Mouse (Mus musculus) heart, adult 8-10 months (tissue): ENCODE data around the gene Lhfp. TPM values are rescaled to one million over a fixed set of nuclear protein-coding genes. Genes with fewer than 3 reads are reported as not detected.

Source experiments
- DNase-seq: peaks from one replicate; pipeline ENCODE4 v3.0.0; 2022; ENCODE audit warnings: low spot score
- total RNA-seq, 4 experiments: library from RNA; stranded (reverse); gene quantifications; 2 replicates each; pipeline ENCODE4 v1.2.4; 2022

Gene Lhfp
- total RNA-seq, 4 experiments from 2014 or later, result 34.6 to 45.4 (median 37.2) TPM

DNA sequence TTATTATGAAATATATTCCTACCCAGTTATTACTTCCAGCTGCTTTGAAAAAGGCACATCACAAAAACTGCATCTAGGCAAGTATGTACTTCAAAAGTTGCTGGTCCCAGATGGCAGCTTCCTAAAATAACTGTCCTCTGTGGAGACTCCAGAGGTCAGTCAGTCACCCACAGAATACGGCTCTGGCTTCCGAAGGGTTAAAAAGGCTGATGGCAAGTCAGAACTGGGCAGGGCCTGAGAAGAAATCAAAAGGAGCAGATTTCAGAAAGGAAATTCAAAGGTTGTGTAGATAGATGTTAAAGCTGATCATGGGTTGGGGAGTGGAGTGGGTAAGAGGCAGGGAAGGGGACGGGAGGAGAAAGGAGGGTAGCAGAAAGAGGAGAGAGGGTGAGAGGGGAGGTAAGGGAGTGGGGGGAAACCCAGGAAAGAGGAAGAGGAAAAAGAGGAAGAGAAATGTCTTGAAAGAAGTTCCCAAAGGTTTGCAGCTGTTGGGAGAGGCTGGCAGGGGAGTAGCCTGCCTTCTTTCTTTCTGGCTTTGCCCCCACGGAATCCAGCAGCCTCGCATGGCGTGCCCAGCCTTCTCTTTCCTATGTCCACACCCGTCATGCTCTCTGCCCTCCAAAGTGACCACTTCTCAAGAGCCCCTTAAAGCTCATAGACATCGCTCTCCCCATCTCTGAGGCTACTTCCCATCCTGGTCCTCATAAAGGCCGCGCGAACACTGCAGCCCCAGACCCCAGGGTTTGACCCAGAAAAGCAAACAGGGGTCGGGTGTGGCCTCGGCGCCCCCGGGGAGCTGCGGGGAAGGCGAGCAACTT, 526 bp upstream of the Lhfp start:
- no peak for DNase-seq

DNA sequence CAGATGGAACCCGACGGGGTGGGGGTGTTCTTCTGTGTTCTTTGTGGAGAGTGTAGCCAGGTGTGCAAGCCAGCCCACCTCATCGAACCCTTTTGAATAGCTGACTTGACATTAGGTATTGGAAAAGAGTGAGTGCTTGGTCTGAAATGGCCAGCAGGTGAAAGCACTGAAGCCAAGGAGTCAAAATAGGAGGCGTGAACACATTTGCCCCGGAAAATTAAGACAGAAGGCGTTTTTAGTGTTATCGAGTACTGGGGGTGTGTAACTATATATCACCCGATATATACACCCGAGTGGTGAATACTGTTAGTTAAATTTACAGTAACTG, 876 bp downstream of the Lhfp start:
- no peak for DNase-seq

DNA sequence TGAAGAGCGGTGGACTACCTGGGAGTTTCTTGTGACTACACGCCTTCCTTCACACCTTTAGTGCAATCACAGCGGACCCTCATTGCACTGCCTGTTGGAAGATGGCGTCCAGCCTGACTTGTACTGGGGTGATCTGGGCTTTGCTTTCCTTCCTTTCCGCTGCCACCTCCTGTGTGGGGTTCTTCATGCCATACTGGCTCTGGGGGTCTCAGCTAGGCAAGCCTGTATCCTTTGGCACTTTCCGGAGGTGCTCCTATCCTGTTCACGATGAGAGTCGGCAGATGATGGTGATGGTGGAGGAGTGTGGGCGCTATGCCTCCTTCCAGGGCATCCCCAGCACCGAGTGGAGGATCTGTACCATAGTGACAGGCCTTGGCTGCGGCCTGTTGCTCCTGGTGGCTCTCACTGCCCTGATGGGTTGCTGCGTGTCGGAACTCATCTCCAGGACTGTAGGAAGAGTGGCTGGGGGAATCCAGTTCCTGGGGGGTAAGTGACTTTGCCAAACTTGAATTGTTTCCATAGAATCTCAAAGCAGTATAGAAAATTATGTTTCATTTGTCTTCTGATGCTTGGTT, 2.0 kb downstream of the Lhfp start:
- no peak for DNase-seq

DNA sequence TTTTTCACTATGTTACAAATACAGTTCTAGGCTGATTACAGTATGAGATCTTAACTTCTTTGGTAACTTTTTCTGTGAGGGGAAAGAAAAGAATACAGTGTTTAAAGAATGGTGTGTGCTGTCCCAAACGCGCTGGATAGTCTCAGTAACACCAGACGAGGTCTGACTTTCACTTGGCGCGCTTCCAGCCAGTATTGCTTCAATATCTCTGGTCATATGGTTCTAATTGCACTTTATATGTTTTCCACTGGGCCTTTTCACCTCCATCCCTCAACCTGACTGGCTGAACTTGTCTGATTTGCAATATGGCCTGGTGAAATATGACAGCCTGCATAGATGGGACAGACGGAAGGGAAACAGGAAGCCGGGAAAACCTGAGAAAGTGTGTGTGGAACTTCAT, 2.9 kb downstream of the Lhfp start:
- no peak for DNase-seq

DNA sequence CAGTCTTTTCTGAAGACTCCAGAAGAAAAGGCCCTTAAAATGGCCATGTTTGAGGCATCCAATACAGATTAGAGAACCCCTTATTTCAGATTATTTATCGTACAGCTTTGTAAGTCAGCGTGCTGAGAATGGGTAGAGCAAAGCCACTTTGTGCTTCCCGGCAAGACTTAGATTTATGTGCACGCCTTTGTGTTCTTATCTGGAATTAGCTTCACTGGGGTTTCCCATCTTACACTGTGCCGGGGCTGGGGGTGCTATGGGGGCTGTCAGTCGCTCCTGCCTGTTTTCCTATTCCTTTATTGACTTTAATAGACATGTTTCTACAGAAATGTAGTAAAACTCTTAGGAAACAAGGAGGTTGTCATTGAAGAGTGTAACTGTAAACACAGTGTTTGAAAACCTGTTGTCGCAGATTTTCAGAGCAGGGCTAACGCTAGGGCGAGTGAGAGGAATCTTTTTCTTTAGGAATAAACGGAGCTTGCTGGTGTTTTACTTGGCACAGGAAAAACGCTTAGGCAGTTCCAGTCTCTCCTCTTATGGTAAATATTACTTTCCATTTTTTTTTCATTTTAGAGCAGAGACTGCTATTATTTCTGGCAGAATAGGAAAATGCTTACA, 3.5 kb downstream of the Lhfp start:
- DNase-seq, result no peak

DNA sequence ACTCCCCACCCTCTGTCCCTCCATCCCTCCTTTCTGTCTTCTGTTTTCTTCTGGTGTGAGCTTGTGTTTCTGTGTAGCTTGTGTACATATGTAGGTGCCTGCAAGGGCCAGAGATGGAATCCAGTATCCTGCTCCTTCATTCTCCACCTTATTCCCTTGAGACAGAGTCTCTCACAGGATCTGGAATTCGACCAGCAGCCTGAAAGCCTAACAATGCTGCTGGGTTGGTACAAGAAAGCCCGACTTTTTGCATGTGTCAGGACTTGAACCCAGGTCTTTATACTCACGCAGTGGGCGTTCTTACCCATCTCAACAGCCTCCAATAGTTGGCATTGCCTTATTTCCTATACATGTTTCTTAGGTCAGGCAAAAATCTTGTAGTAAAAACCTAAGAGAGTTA, 4.4 kb downstream of the Lhfp start:
- no peak for DNase-seq

DNA sequence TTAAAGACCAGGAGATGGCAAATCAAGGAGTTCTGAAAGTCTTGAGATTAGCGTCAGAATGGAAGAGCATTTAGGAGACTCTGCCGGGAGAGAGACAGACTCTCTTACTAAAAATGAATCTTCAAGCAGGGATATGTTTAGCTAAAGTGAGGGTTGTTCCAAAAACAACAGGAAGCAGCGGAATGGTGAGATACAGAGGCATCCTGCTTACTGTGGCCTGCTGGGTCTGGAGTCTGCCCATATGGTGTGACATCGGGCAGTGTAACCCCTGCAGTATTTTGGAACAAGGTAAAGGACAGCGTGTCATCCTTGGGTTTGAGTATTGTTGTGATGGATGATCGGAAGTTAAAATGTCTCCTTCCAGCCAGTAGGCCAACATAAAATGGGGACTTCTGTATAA, 5.0 kb downstream of the Lhfp start:
- DNase-seq, result no peak

DNA sequence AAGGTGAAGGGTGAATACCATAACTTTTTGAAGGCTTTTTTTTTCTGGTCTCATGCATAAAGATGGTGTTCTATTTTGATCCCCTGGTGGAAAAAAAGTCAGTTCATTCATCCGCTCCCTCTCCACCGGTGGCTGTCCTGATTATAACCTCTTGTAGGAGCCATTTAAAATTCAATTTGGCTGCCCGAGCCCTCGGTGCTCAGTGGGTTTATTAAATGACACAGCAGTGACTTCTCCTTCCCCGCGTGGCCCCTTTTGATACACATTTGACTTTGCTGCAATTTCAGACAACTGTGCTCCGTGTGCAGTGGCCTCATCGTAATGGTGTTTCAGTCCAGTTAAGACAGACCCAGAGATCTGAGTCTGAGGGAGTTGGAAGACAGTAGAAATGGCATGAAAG, 11.1 kb downstream of the Lhfp start:
- DNase-seq, result no peak

DNA sequence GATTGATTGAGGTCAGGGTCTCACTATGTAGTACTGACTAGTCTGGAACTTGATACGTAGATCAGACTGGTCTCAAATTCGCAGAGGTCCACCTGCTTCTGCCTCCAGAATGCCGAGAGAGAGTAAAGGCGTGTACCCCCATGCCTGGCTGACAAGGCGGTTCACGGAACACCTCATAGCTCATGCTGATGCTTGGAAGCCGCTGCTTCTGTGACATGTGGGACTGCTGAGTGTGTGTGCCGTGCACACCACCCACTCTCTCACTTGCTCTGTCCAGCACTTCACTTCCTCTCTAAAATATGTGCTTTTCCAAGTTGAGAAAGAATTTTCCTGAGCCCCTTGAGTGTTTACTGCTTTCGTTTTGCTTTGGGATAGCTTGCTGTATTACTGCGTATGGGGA, 15.1 kb downstream of the Lhfp start:
- DNase-seq, result no peak

DNA sequence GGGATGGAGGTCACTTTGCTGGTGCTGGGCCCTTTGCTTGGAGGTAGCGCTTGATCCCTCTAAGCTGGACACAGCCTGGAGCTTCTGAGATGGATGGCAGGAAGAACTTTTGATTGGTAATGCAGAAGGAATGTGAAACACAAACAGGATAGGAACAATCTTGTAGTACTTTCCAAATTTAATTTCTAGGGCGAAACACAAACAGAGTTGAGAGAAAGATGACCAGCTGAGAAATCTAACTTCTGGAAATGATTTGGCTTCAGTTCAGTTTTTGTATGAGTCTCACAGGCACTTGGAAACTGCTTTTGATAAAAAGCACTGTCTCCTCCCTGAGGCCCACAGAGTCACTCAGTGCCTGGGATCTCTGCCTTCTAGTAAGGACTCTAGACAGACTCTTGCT, 18.6 kb downstream of the Lhfp start:
- peak; percentile 71 for DNase-seq

DNA sequence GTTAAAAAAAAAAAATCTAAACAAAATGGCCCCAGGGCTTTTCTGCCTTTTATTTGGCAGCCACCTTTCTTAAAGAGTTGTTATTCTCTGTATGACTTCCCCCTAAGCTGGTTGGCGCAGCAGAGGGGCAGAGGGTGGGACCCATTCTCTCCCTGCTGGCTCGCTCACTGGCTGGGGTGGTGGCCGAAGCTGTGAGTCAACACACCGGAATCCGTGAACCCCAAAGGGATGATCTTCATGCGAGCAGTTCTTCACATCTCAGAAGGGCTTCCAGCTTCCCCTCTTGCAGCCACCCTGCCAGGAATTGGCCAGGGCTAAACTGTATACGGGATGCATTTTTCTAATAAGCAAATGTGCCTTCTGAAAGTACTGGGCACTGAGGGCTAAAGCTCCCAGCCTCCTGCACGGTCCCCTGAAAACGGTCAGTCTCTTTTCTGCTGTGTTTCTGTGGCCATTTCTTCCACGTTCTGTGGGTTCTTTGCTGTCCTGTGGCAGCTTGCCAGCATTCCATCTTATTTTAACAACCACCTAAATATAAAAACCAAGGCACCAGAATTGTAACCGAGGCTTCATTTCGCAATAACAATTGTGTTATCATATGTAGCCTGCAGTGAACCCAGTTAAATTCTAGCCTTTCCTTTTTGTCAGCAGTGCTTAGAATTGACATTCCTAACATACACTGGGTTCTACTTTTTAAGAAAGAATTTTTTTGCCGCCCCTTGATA, 22.3 kb downstream of the Lhfp start:
- DNase-seq, result peak; percentile 49

DNA sequence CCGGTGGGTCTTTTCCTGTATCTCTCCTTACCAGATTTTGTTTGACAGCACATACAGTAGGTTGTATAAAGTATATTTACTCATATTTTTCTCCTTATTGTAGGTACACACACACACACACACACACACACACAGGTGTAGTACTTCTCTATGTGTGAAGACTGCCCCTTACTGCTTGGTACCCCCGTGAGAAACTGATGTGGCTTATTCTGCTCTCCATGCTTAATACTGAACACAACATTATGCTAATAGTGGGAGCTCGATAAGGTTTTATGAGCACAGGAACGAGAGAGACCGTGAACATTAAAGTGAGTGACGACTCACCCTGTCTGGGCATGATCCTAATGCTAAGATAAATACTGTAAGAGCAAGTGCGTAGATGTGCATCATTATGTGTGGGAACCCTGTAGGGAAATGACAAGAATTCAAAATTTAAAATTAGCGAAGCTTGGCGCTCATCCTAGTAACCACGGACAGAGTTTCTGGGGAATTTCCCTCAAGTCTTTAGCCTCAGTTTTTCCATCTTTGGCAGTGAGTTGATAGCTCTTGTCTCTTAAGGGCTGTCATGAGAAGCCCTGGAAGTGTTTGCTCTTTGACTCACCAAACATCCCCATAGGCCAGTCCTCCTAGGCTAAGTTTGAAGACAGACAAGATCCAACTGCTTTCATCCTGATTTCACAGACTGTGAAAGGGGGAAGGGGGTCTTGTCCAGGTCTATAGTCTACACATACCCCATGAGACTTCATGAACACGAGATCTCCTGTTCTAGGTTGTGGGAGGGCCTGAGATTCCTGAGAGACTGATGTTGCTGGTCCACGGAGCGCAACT, 24.2 kb downstream of the Lhfp start:
- DNase-seq, result no peak

DNA sequence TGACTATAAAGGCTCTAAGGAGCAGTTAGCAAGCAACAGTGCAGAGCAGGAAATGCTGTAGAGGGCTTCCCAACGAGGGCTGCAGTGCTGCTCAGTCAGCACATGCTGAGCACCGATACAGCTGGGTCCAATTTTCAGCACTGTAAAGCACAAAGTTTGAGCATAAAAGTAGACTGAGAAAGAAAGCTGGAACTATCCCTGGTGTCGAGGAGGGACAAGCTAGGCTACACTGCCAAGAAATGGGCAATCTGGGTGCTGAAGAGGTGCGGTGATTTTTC, 24.7 kb downstream of the Lhfp start:
- DNase-seq, result no peak

DNA sequence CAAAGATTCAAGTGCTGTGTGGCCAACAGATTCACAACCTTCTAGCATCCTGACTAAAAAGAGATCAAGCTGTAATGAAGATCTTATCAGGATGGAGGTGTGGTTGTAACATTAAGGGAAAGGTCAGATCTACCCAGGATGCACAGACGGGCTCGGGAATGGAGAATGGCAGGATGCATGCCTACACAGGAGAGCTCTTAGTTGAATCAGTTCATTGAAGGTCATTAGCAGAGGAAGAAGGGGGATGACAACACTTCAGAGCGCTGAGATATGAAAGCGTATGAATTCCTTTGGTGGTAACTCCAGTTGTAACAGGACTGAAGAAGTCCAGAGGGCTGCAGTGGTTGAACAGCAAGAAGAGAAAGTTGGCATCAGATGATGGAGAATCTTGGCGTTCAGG, 27.1 kb downstream of the Lhfp start:
- DNase-seq, result no peak

DNA sequence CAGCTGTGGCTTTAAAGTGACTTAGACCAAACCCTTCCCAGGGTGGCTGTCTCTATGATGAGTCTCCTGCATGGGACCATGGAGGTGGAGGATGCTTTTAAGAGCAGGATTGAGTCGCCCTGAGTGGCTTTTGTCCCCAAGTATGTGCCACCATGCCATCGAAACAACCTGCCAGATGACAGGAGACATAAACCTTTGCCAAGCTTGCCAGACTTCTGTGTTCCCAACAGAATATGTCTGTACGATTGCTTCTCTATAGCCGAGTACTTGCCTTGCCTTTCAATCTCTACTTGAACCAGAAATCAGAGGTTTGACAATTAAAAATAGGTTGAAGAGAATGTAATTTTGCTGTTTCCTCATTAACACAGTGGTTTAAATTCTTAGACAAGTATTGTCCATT, 32.9 kb downstream of the Lhfp start:
- DNase-seq, result no peak

DNA sequence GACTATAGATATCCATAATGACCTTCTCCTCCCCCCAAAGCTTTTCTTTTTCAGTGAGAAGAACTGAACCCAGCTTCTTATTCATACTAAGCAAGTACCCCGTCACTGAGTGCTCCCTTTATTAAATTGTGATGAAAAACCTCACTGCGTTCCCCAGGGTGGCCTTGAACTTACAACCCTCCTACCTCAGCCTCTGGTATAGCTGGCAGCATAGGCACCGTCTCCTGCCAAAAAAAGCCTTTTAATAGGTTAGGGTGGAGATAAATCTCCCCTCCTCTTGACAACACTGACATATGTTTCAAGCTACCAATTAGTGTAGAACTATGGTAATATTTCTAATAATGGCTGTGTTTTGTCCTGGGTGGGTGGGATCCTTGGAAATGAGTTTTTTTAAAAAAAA, 33.4 kb downstream of the Lhfp start:
- DNase-seq, result no peak

DNA sequence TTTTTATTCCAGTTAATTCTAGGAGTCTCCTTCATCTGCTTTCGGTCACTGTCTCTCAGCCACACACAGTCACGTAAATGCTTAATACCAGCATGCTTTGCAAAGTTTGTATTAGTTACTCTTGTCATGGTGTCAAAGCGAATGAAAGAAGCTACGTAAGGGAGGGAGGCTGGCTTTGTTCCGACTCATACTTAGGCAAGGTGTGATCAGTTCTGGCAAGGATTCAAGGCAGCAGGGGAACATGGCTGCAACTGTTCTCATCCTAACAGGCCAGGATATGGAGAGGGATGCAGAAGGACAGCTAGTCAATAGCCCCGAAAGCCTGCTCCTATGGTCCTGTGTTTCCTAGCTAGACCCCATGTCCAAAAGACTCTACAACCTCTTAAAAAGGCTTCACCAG, 39.0 kb downstream of the Lhfp start:
- no peak for DNase-seq

DNA sequence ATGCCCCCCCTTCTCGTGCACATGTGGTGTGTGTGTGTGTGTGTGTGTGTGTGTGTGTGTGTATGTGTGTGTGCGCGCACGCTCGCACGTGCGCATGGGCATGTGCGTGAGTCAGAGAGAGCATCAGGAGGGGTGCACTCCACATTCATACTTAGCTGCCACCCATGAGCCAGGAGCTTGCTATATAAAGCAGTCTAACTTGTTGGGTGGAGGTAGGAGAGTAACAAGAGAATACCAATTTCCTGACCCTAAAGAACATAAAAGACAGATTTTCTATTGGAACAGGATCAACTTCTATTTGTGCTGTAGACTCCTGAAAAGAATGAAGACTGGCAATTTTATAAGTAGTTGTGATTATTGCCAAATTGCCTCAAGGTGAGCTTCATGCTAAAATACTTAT, 39.4 kb downstream of the Lhfp start:
- DNase-seq, result no peak

DNA sequence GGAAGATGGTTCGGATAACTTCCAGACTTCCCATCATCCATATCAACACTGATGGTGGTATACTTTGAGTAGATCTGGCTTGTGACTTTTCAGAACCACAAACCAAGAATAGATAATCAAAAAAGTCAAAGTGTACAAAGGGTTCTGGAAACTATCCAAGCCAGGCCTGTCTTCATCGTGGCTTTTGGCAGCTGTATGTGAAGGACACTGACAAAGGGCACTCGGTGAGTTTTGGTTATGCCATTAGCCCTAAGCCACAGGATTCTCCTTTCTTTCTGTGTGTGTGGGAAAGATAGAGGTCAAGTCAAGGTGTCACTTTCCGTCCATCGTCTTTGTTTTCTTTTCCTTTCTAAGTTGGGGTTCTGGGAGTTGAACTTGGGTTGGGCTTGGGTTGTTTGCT, 42.4 kb downstream of the Lhfp start:
- DNase-seq, result no peak

DNA sequence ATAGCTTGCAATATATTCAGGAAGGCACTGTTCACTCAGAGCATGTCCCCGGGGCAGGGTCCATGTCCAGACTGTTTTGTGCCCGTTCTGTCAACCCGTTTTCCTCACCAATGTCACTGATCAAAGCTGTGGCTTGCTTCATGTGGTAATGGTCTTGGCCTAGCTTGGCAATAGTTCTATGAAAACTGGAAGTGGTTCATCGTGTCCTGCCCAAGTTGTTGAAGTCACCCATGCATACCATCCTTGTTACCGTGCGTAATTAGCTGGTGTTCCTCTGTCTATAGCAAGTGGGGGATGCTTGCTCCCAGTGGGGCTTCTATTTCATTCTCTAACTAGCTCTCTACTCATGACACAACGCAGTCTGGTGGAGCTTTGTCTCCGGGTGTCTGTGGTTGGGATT, 43.5 kb downstream of the Lhfp start:
- no peak for DNase-seq

DNA sequence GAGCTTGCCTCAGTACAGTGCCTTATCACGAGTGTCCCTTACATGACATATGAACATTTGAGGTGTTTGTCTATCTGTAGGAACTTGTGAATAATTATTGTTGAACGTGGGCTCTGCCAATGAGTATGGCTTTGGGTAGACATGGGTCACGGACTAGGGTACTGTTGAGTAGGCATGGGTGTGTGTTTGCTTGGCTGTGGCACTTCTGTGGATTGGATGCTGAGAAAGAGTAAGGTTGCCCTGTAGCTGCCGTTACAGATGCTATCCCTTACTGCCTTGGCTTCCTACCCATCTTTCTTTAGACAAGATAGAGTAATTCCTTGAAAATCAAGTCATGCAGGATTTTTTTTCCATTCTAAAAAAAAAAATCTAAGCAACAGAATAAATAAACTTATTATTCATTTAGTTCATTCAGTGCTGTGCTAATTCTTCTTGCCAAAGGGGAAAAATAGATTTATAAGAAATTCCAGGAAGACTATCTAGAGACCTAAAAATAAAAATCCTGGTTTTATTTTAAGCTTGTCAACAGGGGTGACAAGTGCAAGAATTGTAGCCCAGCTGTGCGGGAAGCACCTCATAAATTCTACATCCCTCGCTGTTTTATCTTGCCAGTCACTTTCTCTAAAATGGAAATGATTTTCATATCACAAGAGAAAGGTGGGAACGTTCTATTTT, 45.3 kb downstream of the Lhfp start:
- no peak for DNase-seq
